Mouse (Mus musculus): ENCODE results near the gene Vmp1. TPM values are rescaled to one million over a fixed set of nuclear protein-coding genes. Genes with fewer than 3 reads are reported as not detected.

Gene Vmp1
- total RNA-seq, 2 experiments from 2014 or later, result 165 to 171 TPM

- no peak for DNase-seq (ENCODE audit: extremely low spot score in 1 of 2, low spot score in 2 of 2)
- intact Hi-C loops (cut with DNase I), result no loop called here
Measured at GRCm38 (mm10) chr11:86610239-86610638, 73.4 kb downstream of the Vmp1 start.

- intact Hi-C loops (cut with DNase I), result no loop called here
Measured at GRCm38 (mm10) chr11:86607808-86608350, 75.8 kb downstream of the Vmp1 start.

GRCm38 (mm10) chr11:86606621-86607339 lies 76.9 kb downstream of the Vmp1 start:
- no peak for DNase-seq (ENCODE audit: extremely low spot score in 1 of 2, low spot score in 2 of 2)
- intact Hi-C loops (cut with DNase I), result no loop called here

More at GRCm38 (mm10) chr11:86607808-86608350, 75.8 kb downstream of the Vmp1 start:
- no peak for DNase-seq (ENCODE audit: extremely low spot score in 1 of 2, low spot score in 2 of 2)

GRCm38 (mm10) chr11:86604732-86605520 lies 78.7 kb downstream of the Vmp1 start:
- intact Hi-C loops (cut with DNase I), result no loop called here

GRCm38 (mm10) chr11:86604289-86604688 lies 79.3 kb downstream of the Vmp1 start:
- intact Hi-C loops (cut with DNase I), result no loop called here
- DNase-seq (ENCODE audit: extremely low spot score in 1 of 2, low spot score in 2 of 2), result no peak

More at GRCm38 (mm10) chr11:86604732-86605520, 78.7 kb downstream of the Vmp1 start:
- no peak for DNase-seq (ENCODE audit: extremely low spot score in 1 of 2, low spot score in 2 of 2)

- intact Hi-C loops (cut with DNase I), result no loop called here
- no peak for DNase-seq (ENCODE audit: extremely low spot score in 1 of 2, low spot score in 2 of 2)
Measured at GRCm38 (mm10) chr11:86603719-86604118, 79.9 kb downstream of the Vmp1 start.

GRCm38 (mm10) chr11:86602116-86602515 lies 81.5 kb downstream of the Vmp1 start:
- intact Hi-C loops (cut with DNase I), result no loop called here

GRCm38 (mm10) chr11:86600209-86600557 lies 83.5 kb downstream of the Vmp1 start:
- DNase-seq (ENCODE audit: extremely low spot score in 1 of 2, low spot score in 2 of 2), result no peak
- intact Hi-C loops (cut with DNase I), result no loop called here

More at GRCm38 (mm10) chr11:86602116-86602515, 81.5 kb downstream of the Vmp1 start:
- no peak for DNase-seq (ENCODE audit: extremely low spot score in 1 of 2, low spot score in 2 of 2)

- no peak for DNase-seq (ENCODE audit: extremely low spot score in 1 of 2, low spot score in 2 of 2)
- intact Hi-C loops (cut with DNase I), result no loop called here
Measured at GRCm38 (mm10) chr11:86599378-86600208, 84.0 kb downstream of the Vmp1 start.

- intact Hi-C loops (cut with DNase I), result no loop called here
- DNase-seq (ENCODE audit: extremely low spot score in 1 of 2, low spot score in 2 of 2), result no peak
Measured at GRCm38 (mm10) chr11:86598572-86598971, 85.1 kb downstream of the Vmp1 start.

GRCm38 (mm10) chr11:86598154-86598553 lies 85.5 kb downstream of the Vmp1 start:
- DNase-seq (ENCODE audit: extremely low spot score in 1 of 2, low spot score in 2 of 2), result no peak
- intact Hi-C loops (cut with DNase I), result no loop called here

- intact Hi-C loops (cut with DNase I), result no loop called here
Measured at GRCm38 (mm10) chr11:86596976-86597375, 86.7 kb downstream of the Vmp1 start.

GRCm38 (mm10) chr11:86596187-86596960 lies 87.3 kb downstream of the Vmp1 start:
- no peak for DNase-seq (ENCODE audit: extremely low spot score in 1 of 2, low spot score in 2 of 2)
- intact Hi-C loops (cut with DNase I), result no loop called here

More at GRCm38 (mm10) chr11:86596976-86597375, 86.7 kb downstream of the Vmp1 start:
- DNase-seq (ENCODE audit: extremely low spot score in 1 of 2, low spot score in 2 of 2), result no peak

GRCm38 (mm10) chr11:86595366-86595765 lies 88.3 kb downstream of the Vmp1 start:
- intact Hi-C loops (cut with DNase I), result no loop called here
- DNase-seq (ENCODE audit: extremely low spot score in 1 of 2, low spot score in 2 of 2), result no peak

- intact Hi-C loops (cut with DNase I), result no loop called here
- DNase-seq (ENCODE audit: extremely low spot score in 1 of 2, low spot score in 2 of 2), result no peak
Measured at GRCm38 (mm10) chr11:86594188-86594876, 89.3 kb downstream of the Vmp1 start.

GRCm38 (mm10) chr11:86593443-86593842 lies 90.2 kb downstream of the Vmp1 start:
- intact Hi-C loops (cut with DNase I), result no loop called here
- DNase-seq (ENCODE audit: extremely low spot score in 1 of 2, low spot score in 2 of 2), result no peak

- no peak for DNase-seq (ENCODE audit: extremely low spot score in 1 of 2, low spot score in 2 of 2)
- intact Hi-C loops (cut with DNase I), result no loop called here
Measured at GRCm38 (mm10) chr11:86592993-86593392, 90.6 kb downstream of the Vmp1 start.

Data from left cerebral cortex, postnatal 10 days (tissue).